ENCODE assay signal across 9 mouse cellular contexts in the genomic region with DNA sequence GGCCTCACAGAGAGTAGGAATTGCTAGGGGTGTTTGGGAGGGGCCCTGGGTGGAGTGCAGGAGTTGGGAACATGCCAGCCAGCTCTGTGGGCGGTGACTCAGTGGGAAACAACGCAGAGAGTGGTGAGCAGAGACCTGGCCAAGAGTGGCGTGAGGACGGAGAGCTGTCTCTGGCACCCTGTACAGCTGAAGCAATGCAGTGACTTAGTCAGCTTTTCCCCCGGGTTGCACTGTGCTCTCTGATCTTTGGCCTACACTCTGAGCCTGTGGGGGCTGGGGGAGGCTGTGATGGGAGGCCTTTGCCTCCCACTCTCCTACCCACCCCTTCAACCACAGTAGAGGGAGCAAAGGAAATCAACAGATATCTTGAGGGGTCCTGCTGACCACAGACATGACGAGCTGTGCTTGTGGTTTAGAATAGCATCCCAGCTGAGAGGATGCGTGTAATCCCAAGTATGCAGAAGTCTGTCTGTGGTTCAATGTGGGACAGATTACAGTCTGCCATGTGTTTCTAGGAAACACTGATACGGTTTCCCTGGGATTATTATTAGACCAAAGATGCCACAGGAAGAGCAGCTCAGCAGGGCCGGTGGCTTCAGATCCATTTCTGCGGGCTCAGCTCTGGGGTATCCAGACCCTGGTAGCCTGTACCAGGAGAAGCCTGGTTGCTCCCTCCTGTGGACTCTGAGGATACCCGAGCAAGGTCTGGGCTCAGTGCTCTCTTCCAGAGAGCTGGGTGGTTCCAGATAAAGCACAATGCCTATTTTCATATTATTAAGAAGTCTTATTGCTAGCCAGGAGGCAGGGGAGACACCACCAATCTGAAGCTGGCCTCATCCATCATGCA.
DNase-seq lines count a peak whose midpoint lies in the region; ATAC-seq and TF ChIP-seq lines count a peak whose summit lies in the region.
"Had no signal": no experiment of that assay in that cellular context is flagged by ENCODE, and none has a peak within 500 bp of the region (broad histone marks: within the 10 kb centered on the region; RNA-seq: fewer than 3 reads in every experiment).

No protein-coding gene starts in this region.

- TF ChIP-seq POLR2A in kidney, adult 2 months (IDR thresholded peaks at IDR 0.05; ENCODE audit: low read depth, low read length) = no peak

- TF ChIP-seq CTCF in kidney, adult 2 months (conservative IDR thresholded peaks at IDR 0.05; ENCODE audit: insufficient read depth, insufficient read length, low read depth, low read length) = no peak

- WGBS in kidney, adult 2 months = 44% methylated on average over 11 of the region's 11 CpGs

- peak; percentile 56 for DNase-seq in testis, postnatal 10 days (ENCODE audit: low spot score)
- DNase-seq in testis, postnatal 14 days (ENCODE audit: low spot score) = no peak
- peak; percentile 30 for DNase-seq in gastrocnemius, postnatal 25 days
- DNase-seq in kidney, adult 2 months = peak; percentile 57
- DNase-seq in lung, postnatal 10 days = peak; percentile 88
- peak; percentile 64 to 71 for DNase-seq in urinary bladder, postnatal 4 days (ENCODE audit: low spot score in 2 of 2)
- no peak for DNase-seq in embryo, embryonic 11 days

- H3K27me3 ChIP-seq in kidney, adult 2 months (replicated peaks; ENCODE audit: control insufficient read depth, insufficient read depth, low read length) = no peaks in the 10 kb centered on the region

- no peak overlapping the region for H3K4me3 ChIP-seq in kidney, adult 2 months (ENCODE audit: insufficient read depth, low read depth, low read length)

- 0 out of 2 replicates have a peak, but pooled peaks cover 5% of the 10 kb centered on the region for H3K4me1 ChIP-seq in kidney, adult 2 months (ENCODE audit: control insufficient read depth, insufficient read depth, low read length)

- ATAC-seq in frontal cortex, adult (ENCODE audit: low TSS enrichment) = no peak

- no peaks in the 10 kb centered on the region for H3K36me3 ChIP-seq in kidney, adult 2 months (ENCODE audit: control insufficient read depth, insufficient read depth, low read length)

- H3K27ac ChIP-seq in kidney, adult 2 months (ENCODE audit: insufficient read depth, low read depth, low read length) = no peak overlapping the region
- H3K27ac ChIP-seq: macrophage had no signal

Comparison
In these comparisons a context has a peak if more than half of its experiments do, and no peak if none do; other contexts are left out.
1. DNase-seq: peak in testis, postnatal 10 days (single experiment), gastrocnemius, postnatal 25 days (single experiment), kidney, adult 2 months (single experiment), lung, postnatal 10 days (single experiment) and urinary bladder, postnatal 4 days (2 of 2); none in testis, postnatal 14 days (single experiment) and embryo, embryonic 11 days (single experiment).